Mouse (Mus musculus) liver, postnatal 0 days (tissue): ENCODE measurements at regions not wholly inside any gene's neighbourhood (a gene's known extent, or its start where the extent isn't known, plus 50 kb on each side); places are given as distances from the start of the nearest gene placed in this dataset.

Experiments
- CTCF ChIP-seq: sonication (generic); IDR thresholded peaks from 2 replicates; pipeline ENCODE4 v1.5.1; 2016; ENCODE audit warnings: antibody characterized with exemption, low read depth
- EP300 ChIP-seq: IDR thresholded peaks from 2 replicates; pipeline ENCODE4 v1.6.1; 2016; ENCODE audit warnings: antibody characterized with exemption, low read depth, mild to moderate bottlenecking

- TF ChIP-seq CTCF: no peak
- no peak for TF ChIP-seq EP300
Measured at GRCm38 (mm10) chr3:60798461-60798860, 204.1 kb upstream of the P2ry1 start.
